Mouse (Mus musculus) cerebellum, adult 11 months (tissue): Measurements from ENCODE around the gene Npy2r.
A peak's percentile ranks its signal among the peaks of the same experiment; 100 is the strongest.

Experiments
- DNase-seq: peaks from one replicate; pipeline ENCODE4 v3.0.0; 2022

Gene Npy2r

DNA sequence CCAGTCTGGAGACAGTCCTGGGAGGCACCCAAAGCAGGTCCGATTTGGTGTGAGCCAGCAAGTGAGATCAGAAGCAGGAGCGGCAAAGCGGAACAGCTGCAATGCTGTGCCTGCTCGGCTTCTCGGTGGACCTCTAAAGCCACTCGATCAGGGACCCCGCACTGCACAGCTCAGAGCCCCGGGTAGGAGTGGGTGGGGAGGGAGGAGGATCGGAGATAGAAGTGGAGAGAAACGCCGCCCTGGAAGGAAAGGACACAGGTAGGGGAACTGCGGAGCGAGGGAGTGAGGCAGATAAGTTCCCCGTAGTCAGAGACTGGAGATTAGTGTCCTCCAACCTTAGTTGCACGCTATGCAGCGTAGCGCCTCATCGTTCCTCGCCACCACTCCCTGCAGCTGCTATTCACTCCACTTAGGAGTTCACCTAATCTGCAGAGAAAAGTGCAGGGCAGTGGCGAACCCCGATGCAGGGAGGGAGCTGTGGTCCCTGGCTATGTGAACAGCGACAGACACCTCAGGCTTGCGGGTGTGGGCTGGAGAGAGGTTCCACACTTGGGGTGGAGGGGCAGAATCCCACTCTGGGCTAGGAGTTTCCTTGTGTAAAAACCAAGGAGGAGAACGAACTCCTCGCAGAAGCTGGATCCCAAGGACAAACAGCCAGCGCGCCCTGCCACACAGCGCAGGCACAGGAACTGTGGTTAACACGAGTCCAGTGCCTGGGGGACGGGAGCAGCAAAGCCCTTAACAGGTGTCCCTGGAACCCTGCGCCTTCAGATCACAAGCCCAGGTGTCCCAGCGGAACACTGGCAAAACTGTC is at the start of gene Npy2r:
TSS of gene Npy2r (minus strand) at position 177 of the 814 bp plus-strand sequence.
- DNase-seq, result peak; percentile 2

DNA sequence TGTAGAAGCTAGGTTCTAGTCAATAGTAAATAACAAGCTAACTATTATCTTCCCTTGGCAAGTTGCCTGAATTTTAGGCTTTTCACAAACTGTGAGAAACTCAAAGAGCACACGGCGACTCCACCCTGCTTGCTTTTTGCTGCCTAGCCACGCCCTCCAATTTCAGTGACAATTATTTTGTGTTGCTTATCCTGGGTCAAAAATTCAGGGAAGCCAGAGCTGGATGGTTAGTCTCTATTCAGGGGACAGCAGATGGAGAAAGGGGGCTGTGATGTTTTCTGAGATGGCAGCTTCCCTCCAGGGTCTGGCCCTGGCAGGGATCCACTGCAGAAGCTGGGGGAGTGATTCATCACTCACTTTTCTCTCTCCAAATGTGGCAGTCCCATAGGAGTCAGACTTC is 9.9 kb upstream of the Npy2r start:
- DNase-seq, result no peak

DNA sequence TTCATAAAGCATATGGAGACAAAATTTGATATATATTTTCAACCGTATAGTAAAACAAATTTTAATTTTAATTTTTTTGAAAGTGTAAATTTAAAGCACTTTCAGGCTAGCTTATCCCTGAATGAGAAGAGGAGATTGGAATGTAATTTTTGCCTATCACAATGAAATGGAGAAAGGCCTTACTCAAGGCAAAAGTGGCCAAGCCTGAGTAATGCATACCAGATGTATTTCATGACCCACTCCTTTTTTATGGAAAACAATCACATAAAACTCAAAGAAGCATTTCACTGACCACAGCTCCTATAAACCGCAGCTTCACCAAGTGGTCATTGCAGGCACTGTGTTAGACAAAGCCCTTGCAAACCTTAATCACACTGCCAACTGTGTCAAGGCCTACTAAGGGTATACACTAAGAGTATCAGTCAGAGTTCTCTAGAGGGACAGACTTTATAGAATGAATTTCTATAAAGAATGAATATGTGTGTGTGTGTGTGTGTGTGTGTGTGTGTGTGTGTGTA is 8.5 kb upstream of the Npy2r start:
- no peak for DNase-seq

DNA sequence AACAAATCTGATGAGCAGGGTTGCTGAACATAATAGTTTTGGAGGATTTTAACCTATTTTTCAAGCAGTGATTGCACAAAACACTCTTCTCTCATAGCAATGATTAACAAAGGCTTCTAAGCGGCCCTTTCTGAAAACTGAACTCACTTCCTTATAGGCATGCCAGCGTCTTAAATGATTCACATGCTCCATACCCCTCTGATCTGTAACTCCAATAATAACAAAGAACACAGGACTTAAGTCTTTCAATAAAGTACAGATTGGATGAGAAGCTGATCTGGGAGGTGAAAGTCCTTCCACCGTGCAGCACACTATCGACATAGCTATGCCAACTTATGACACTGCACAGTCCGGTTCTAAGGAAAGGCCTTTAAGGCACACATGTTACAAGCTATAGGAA is 2.0 kb upstream of the Npy2r start:
- DNase-seq, result no peak

DNA sequence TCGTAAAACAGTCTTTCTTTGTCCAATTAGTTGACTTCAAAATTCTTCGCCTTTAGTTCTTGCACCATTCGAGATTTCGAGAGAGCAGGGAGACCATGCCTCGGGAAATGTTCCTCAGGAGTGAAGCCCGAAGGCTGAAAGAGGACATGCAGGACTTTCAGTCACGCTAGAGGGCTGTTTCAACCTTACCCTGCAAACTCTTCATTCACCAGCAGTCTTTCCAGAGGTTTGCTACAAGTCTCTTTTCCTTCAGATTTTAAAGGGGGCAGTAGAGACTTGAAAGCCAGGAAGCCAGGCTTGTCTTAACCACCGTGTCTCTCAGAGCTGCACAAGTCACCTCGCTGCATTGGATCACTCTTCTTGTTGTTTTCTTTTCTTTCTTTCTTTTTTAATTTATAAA is 869 bp upstream of the Npy2r start:
- DNase-seq, result no peak

DNA sequence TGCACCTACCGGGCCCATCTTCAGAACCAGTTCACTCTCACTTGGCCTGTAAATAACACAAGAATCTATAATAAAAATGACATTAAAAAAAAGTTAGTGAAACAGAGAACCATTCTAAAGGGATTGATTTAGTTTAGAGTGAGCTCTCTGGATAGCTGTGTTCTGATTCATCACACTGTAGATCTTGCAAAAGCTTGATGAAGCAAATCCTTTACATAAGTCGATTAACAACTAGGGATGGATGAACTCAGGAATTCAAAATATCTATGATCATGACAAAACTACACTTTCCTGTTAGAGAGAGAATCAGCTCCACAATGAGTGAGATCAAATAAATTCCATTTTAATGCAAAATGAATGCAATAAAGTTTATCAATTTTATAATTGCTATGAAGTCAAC is 6.4 kb downstream of the Npy2r start:
- no peak for DNase-seq

DNA sequence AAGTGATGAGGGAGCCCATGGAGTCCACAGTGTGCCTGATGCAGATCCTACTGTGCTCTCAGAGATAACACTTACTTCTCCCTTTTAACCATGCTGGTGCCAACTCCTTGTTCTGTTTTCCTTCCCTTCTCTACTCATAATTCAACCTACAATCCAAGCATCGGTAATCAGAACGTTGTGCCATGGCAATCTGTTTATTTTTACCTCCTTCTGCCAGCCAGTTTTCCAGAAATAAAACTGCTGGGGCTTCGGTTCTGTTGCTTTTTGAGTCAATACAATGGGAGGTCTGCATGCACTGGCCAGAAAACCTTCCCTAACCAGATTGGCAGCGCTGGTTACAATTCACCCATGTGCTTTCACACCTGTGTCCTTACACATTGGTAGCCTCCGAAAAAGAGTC is 7.9 kb downstream of the Npy2r start:
- DNase-seq, result no peak

DNA sequence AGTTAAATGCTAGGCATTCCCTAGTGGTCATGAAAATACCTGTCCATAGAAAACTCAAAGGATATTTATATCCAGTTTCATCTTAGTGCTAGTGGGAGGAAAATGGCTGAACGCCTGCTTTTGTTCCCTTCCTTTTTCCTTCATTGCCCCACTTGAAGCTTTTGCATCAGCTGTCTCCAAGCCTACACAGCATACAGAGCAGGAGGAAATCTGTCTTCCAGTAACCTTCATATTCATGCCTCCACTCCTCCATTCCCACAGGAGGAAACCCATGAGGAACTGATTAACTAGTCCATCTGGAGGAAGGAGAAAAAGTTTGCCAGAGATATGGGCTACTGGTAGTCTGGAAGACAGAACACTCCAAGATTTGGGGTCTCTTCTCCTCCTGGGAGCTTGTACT is 23.1 kb downstream of the Npy2r start:
- DNase-seq, result no peak

DNA sequence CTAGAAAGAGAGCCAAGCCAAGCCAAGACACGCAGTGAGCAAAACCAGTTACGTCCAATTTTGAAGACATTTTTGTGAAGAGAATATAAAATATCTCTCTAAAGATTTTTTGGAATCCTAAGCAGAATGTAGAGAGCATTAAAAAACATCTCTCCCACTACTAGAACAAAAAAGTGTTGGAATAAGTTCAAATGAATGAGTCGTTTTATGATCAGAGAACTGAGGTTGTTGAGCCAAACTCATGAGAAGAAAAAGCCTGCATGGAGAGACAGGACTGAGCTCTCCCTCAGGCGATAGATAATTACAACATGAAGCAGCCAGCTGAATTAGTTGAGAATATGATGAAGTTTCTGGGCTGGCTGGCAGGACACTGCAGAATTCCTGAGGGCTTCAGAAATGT is 49.9 kb downstream of the Npy2r start:
- DNase-seq, result no peak
